Mouse (Mus musculus) C2C12 (cell line): ENCODE data around the gene Mllt1. TPM values are rescaled to one million over a fixed set of nuclear protein-coding genes. Genes with fewer than 3 reads are reported as not detected.
"Not testable (repeated sequence)": the region's sequence is repeated elsewhere in the genome, so short reads cannot be mapped to it uniquely, and the experiment has no call there.

ENCODE experiments used
- H3K27me3 ChIP-seq: one replicate; pipeline ENCODE4 v1.6.1; 2011; ENCODE audit not compliant: control insufficient read depth, insufficient read depth, insufficient read length
- H3K36me3 ChIP-seq: one replicate; pipeline ENCODE4 v1.6.1; 2011; ENCODE audit not compliant: control insufficient read depth, insufficient read depth
- H3K4me3 ChIP-seq: one replicate; pipeline ENCODE4 v1.5.1; 2011; ENCODE audit warnings: mild to moderate bottlenecking, control low read depth; ENCODE audit not compliant: poor library complexity, insufficient read depth, severe bottlenecking
- H3K79me2 ChIP-seq: one replicate; pipeline ENCODE4 v1.6.1; 2011; ENCODE audit not compliant: control insufficient read depth, insufficient read depth
- H3K79me3 ChIP-seq: one replicate; pipeline ENCODE4 v1.6.1; 2011; ENCODE audit warnings: low read depth, control low read depth
- H3ac ChIP-seq: one replicate; pipeline ENCODE3; 2011; ENCODE audit warnings: low read depth; ENCODE audit not compliant: control insufficient read depth, insufficient read length
- CEBPB ChIP-seq: IDR thresholded peaks from one replicate; pipeline ENCODE4 v1.6.1; 2011; ENCODE audit warnings: low read depth, mild to moderate bottlenecking, control low read depth, moderate library complexity
- CTCF ChIP-seq: IDR thresholded peaks from one replicate; pipeline ENCODE4 v1.5.1; 2011; ENCODE audit not compliant: control insufficient read depth, insufficient read depth, insufficient read length
- FOSL1 ChIP-seq: IDR thresholded peaks from one replicate; pipeline ENCODE4 v1.8.0; 2011; ENCODE audit warnings: mild to moderate bottlenecking, low read length; ENCODE audit not compliant: poor library complexity, insufficient read depth, severe bottlenecking
- MAX ChIP-seq: IDR thresholded peaks from one replicate; pipeline ENCODE4 v1.6.1; 2011; ENCODE audit warnings: mild to moderate bottlenecking, control low read depth
- MYOD1 ChIP-seq: IDR thresholded peaks from one replicate; pipeline ENCODE4 v1.6.1; 2011; ENCODE audit warnings: low read depth; ENCODE audit not compliant: control insufficient read depth, insufficient read length
- MYOG ChIP-seq: IDR thresholded peaks from one replicate; pipeline ENCODE4 v1.6.1; 2011; ENCODE audit not compliant: control insufficient read depth, insufficient read length; ENCODE audit errors: extremely low read depth
- USF1 ChIP-seq: IDR thresholded peaks from one replicate; pipeline ENCODE4 v1.6.1; 2011; ENCODE audit warnings: low read depth, mild to moderate bottlenecking, control low read depth, moderate library complexity
- polyA plus RNA-seq: library from polyadenylated mRNA; unstranded; fragments of >200 nt; fragmentation: generic; extraction: Trizol; gene quantifications from one replicate; pipeline ENCODE4 v1.2.1, GENCODE M21; 2012; ENCODE audit warnings: missing spikeins

The Mllt1 gene
- polyA plus RNA-seq, 1 experiment, result 38.9 TPM

GRCm38 (mm10) chr17:56929101-56929500 lies 6.1 kb downstream of the Mllt1 start:
- no peak overlapping the region for H3ac ChIP-seq
- peaks cover 85% of the 10 kb centered on the region for H3K79me2 ChIP-seq
- TF ChIP-seq MYOD1 (no peak), FOSL1 (no peak), USF1 (no peak), MYOG (no peak), CTCF (no peak), CEBPB (no peak), MAX (no peak)
- no peak overlapping the region for H3K4me3 ChIP-seq
- no peaks in the 10 kb centered on the region for H3K27me3 ChIP-seq
- H3K79me3 ChIP-seq, result peaks cover 54% of the 10 kb centered on the region
- peaks cover 11% of the 10 kb centered on the region for H3K36me3 ChIP-seq

GRCm38 (mm10) chr17:56925998-56926397 lies 9.2 kb downstream of the Mllt1 start:
- TF ChIP-seq CEBPB, result no peak
- no peak for TF ChIP-seq FOSL1
- TF ChIP-seq MYOD1, result no peak
- no peak for TF ChIP-seq USF1
- TF ChIP-seq CTCF, result no peak
- no peak for TF ChIP-seq MYOG
- TF ChIP-seq MAX, result no peak
- peaks cover 73% of the 10 kb centered on the region for H3K79me2 ChIP-seq
- H3K27me3 ChIP-seq, result no peaks in the 10 kb centered on the region
- H3ac ChIP-seq, result no peak overlapping the region
- peaks cover 30% of the 10 kb centered on the region for H3K79me3 ChIP-seq
- peaks cover 31% of the 10 kb centered on the region for H3K36me3 ChIP-seq
- H3K4me3 ChIP-seq, result no peak overlapping the region

DNA sequence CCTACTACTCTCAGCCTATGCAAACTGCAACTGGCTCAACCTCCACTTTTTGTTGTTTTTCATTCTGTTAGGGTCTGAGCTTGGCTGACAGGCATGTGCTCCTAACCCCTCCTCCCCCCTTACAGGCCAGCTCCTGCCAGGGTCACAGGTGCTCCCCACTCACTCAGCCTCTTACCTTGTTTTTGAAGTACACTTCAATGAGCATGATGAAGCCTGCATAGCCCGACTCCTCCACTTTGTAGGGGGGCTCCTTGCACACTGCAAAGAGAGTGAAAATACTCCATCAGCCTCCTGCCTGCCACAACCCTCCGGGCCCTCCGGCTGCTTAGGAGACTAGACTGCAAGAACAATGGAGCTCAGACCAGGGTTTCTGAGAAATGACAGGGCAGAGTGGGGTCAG lies 15.5 kb downstream of the Mllt1 start:
- Histone ChIP-seq H3ac (no peak overlapping the region), H3K79me2 (peaks cover 30% of the 10 kb centered on the region), H3K36me3 (peaks cover 56% of the 10 kb centered on the region), H3K27me3 (no peaks in the 10 kb centered on the region), H3K4me3 (no peak overlapping the region), H3K79me3 (peaks cover 5% of the 10 kb centered on the region)
- TF ChIP-seq FOSL1 (no peak), USF1 (no peak), MYOG (no peak), MYOD1 (no peak), CTCF (no peak), CEBPB (no peak), MAX (no peak)

- Histone ChIP-seq H3K79me2 (peaks cover 33% of the 10 kb centered on the region), H3K36me3 (peaks cover 45% of the 10 kb centered on the region), H3K4me3 (no peak overlapping the region)
Measured at GRCm38 (mm10) chr17:56917166-56917565, 18.0 kb downstream of the Mllt1 start.

GRCm38 (mm10) chr17:56913444-56913843 lies 21.8 kb downstream of the Mllt1 start:
- H3K79me2 ChIP-seq, result peaks cover 36% of the 10 kb centered on the region
- H3K36me3 ChIP-seq, result peaks cover 30% of the 10 kb centered on the region
- H3K4me3 ChIP-seq, result no peak overlapping the region
- peaks cover 3% of the 10 kb centered on the region for H3K79me3 ChIP-seq
- no peak for TF ChIP-seq USF1
- no peak for TF ChIP-seq MYOD1
- H3K27me3 ChIP-seq, result no peaks in the 10 kb centered on the region
- H3ac ChIP-seq, result no peak overlapping the region

More at GRCm38 (mm10) chr17:56917166-56917565, 18.0 kb downstream of the Mllt1 start:
- TF ChIP-seq CTCF (no peak), CEBPB (no peak), MAX (no peak), USF1 (no peak), MYOD1 (no peak), FOSL1 (no peak), MYOG (no peak)
- Histone ChIP-seq H3K79me3 (peaks cover 1% of the 10 kb centered on the region), H3ac (no peak overlapping the region), H3K27me3 (no peaks in the 10 kb centered on the region)

GRCm38 (mm10) chr17:56913023-56913422 lies 22.2 kb downstream of the Mllt1 start:
- H3K27me3 ChIP-seq, result no peaks in the 10 kb centered on the region
- no peak overlapping the region for H3ac ChIP-seq
- peaks cover 41% of the 10 kb centered on the region for H3K79me2 ChIP-seq
- peaks cover 28% of the 10 kb centered on the region for H3K36me3 ChIP-seq
- no peak overlapping the region for H3K4me3 ChIP-seq
- peaks cover 3% of the 10 kb centered on the region for H3K79me3 ChIP-seq
- TF ChIP-seq MAX (no peak), USF1 (no peak), CTCF (no peak), FOSL1 (no peak), CEBPB (no peak), MYOG (no peak), MYOD1 (no peak)

DNA sequence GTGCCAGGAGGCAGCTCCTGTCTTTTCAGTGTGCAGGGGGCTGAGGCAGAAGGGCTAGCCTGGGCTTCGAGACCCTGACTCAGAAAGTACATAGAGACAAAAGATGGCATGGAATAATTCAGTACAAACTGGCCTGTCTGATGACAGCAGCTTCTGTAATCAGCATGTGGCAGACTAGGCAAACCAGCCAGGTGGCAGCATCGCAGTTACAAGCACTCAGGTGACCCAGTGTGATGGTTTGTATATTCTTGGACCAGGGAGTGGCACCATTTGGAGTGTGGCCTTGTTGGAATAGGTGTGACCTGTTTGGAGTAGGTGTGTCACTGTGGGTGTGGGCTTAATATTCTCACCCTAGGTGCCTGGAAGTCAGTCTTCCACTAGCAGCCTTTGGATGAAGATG lies 25.5 kb downstream of the Mllt1 start:
- H3K79me3 ChIP-seq, H3K4me3 ChIP-seq, H3ac ChIP-seq, H3K27me3 ChIP-seq: not testable (repeated sequence)
- peaks cover 21% of the 10 kb centered on the region for H3K36me3 ChIP-seq
- peaks cover 60% of the 10 kb centered on the region for H3K79me2 ChIP-seq
